Mouse (Mus musculus) heart, postnatal 25 days (tissue): ENCODE results near the gene Eml6. TPM values are rescaled to one million over a fixed set of nuclear protein-coding genes. Genes with fewer than 3 reads are reported as not detected.
"Not testable (repeated sequence)": the region's sequence is repeated elsewhere in the genome, so short reads cannot be mapped to it uniquely, and the experiment has no call there.

Experiments used
- DNase-seq: peaks from one replicate; pipeline ENCODE4 v3.0.0; 2022; ENCODE audit warnings: low spot score
- intact Hi-C: fragments of 180-260 bp; cut with DNase I; formaldehyde crosslinking; loops from one replicate; pipeline ENCODE4 v1.15.1; 2025
- total RNA-seq, 2 experiments: library from RNA; stranded (reverse); gene quantifications; 2 replicates each; pipeline ENCODE4 v1.2.3; 2021

Gene Eml6
- total RNA-seq, 2 experiments from 2014 or later: 1.8 to 2.5 TPM

DNA sequence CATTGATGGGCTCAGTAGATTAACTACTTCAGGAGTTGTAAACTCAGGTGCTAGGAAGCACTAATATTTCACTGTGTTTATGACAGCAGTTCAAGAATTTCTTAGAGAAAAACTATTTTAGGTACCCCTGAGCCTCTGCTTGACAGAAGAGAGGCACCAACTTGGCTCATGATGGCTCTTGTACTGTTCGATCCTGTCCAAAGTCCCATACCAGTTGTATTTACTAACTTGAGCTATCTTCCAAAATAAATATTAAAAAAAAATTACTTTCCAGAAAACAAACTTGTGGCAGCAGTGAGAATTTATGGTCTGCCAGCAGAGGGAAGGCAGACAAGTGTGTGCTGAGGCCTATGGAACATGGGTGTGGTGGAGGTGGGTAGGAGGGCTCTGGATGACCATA is 263.1 kb downstream of the Eml6 start:
- DNase-seq: no peak
- intact Hi-C loops: no loop called here

GRCm38 (mm10) chr11:29761387-29761786 is 264.4 kb downstream of the Eml6 start:
- intact Hi-C loops: no loop called here
- DNase-seq: no peak

GRCm38 (mm10) chr11:29758617-29759016 is 267.2 kb downstream of the Eml6 start:
- intact Hi-C loops: no loop called here
- DNase-seq: no peak

GRCm38 (mm10) chr11:29756007-29756406 is 269.8 kb downstream of the Eml6 start:
- DNase-seq, intact Hi-C loops: not testable (repeated sequence)

DNA sequence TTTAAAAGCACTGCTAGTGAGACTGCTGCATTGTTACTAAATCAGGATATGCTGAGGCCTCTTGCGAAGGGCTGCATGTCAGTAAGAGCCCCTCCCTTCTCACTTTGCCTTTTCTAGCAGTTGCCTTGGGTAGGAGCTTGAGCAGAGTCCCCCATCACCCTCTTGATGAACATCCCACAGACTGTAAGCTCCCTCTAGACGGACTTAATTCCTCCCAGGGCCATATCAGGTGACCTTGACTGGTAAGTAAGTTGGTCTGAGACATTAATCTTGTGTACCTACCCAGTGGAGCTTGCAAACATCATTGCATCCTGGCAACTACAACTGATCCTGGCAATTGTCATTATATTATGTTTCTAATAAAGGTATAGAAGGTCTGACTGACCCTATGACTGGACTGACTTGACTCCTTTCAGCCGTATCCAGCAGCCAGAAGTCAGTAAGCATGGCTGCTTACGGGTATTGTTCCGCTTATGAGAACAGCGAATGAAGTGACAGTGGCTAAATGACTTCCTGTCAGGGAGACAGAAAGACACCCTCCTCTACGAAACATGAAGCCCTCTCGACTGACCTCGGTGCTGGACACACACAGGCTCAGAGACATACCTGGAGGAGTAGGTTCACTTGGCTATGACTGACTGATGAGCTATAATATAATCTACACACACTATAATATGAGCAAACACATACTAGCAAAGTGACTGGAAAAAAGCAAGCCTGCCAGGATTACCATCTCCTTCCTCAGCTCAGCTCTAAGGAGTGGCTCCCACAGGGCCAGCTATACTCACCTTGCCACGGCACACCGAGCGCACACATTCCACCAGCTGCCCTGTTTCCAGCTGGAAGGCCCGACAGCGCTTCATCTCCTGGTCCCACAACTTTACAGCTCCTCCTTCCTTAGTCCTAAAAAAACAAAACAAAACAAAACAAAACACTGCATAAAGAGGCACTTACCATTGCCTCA is 273.9 kb downstream of the Eml6 start:
- DNase-seq: no peak
- intact Hi-C loops: no loop called here

- DNase-seq: no peak
- intact Hi-C loops: no loop called here
Observed at GRCm38 (mm10) chr11:29751013-29751412, 274.8 kb downstream of the Eml6 start.

- DNase-seq: no peak
- intact Hi-C loops: no loop called here
Observed at GRCm38 (mm10) chr11:29749468-29749829, 276.4 kb downstream of the Eml6 start.

GRCm38 (mm10) chr11:29748750-29749467 is 276.9 kb downstream of the Eml6 start:
- intact Hi-C loops: no loop called here
- no peak for DNase-seq

- intact Hi-C loops: no loop called here
- DNase-seq: no peak
Observed at GRCm38 (mm10) chr11:29747881-29748280, 278.0 kb downstream of the Eml6 start.

DNA sequence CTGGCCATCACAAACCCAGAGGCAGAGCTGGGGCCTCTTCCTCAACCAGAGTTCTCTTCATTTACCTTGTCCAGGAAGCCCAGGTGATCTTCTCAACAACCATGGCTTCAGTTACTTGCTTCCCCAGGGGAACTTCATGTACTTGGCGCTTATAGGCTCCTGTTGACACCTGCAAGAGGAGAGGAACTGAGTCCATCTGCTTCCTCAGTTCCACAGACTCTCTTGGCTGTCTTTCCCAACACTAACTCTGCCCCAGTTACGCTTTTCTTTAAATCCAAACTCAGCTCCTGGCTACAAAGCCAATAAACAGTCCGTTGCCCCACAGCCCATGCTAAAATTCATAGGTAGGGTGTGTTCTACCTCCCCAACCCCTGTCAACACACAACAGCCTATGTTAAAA is 278.5 kb downstream of the Eml6 start:
- intact Hi-C loops: no loop called here
- DNase-seq: no peak

DNA sequence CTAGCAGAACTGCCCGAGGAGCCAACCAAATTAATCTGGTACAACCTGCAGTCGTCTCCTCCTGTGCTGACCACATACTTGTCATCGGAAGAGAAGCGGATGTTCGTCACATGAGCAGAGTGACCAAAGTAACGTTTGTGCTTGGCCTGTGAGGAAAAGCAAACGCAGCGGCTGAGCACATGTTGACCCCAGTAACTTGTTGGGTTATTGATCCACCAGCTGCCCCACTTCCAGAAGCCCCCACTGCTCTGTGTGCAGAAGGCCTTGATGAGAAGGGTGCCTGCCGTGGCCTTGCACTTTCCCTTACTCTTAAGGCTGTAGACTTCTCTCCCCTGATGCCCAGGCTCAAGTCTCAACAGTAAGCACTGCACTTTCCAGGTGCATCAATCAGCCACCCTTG is 279.6 kb downstream of the Eml6 start:
- intact Hi-C loops: no loop called here
- no peak for DNase-seq

- DNase-seq: no peak
- intact Hi-C loops: no loop called here
Observed at GRCm38 (mm10) chr11:29745513-29745912, 280.3 kb downstream of the Eml6 start.

GRCm38 (mm10) chr11:29744760-29745430 is 280.9 kb downstream of the Eml6 start:
- DNase-seq: no peak
- intact Hi-C loops: no loop called here

GRCm38 (mm10) chr11:29739752-29740151 is 286.1 kb downstream of the Eml6 start:
- intact Hi-C loops: no loop called here
- no peak for DNase-seq

GRCm38 (mm10) chr11:29727901-29728300 is 297.9 kb downstream of the Eml6 start:
- intact Hi-C loops: no loop called here
- DNase-seq: no peak

DNA sequence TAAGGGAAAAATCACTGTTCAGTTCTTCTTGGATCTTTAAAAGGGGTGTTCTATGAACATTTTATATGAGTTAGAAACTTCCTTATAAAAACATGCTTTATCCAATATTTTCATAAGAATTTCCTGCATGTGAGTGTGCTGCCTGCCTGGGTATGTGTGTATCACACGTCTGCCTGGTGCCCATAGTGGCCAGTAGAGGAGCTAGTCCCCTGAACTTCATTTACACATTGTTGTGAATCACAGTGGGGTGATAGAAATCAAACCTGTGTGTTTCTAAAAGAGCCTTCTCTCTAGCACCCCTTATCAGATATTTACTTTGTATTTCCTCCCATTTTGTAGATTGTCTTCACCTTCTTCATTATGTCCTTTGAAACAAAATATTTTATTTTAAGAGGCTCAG is 300.2 kb downstream of the Eml6 start:
- intact Hi-C loops: no loop called here

DNA sequence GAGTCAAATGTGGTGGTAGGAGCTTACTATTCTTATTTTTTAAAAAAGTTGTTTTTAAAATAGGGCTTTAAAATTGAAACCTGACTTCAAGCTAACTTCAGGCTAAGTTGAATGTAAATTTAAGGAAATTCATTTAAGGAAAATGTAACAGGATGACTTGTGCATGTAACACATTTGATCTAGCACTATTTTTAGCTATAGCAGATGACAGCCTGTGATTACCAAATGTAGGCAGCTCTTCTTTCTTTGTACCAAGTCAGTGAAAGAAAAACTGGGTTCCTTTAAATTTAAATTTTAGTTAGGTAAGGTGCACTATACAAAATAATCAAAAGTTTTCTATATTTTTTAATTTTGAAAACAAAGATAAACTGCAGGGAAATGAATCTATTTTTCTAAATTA is 300.7 kb downstream of the Eml6 start:
- DNase-seq: no peak
- intact Hi-C loops: no loop called here

More for the DNA sequence above, 300.2 kb downstream of the Eml6 start:
- DNase-seq: no peak

GRCm38 (mm10) chr11:29724213-29724612 is 301.6 kb downstream of the Eml6 start:
- intact Hi-C loops: no loop called here
- no peak for DNase-seq

- intact Hi-C loops: no loop called here
Observed at GRCm38 (mm10) chr11:29719597-29719996, 306.2 kb downstream of the Eml6 start.

DNA sequence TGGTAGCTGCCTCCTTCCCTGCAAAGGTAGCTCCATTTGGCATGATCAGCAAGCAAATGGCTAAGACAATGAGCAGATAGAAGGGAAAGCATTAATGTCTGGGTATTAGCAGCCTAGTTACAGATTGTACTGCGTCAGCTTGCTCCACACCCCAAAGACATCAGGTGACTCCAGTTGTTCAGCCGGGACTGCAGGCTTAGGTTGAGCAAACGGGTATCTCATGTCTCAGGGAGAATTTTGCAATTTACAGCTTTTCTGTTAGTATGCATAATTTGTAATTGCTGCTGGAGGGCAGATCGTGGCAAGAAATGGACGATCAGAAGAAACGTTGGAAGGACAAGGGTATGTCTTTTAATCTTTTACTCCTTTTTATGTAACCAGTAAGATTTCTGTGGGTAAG is 307.3 kb downstream of the Eml6 start:
- no peak for DNase-seq
- intact Hi-C loops: no loop called here

More at GRCm38 (mm10) chr11:29719597-29719996, 306.2 kb downstream of the Eml6 start:
- no peak for DNase-seq

DNA sequence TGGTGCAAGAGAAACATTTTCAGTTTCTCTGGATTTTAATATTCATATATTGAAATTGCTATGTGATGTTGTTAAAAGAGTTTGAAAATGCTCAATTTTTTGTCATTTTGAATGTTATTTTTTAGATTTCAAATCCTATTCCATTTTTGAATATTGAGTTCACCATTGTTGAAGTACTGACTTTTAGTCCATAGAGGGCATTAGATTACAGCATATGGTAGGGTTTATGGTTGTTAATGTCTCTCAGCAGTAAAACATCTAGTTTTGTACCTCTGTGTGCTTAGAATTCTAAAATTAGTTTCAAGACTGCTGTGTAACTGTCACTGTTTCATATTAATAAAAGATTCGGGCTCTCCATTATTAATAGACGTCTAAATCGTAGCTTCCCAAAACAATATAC is 310.3 kb downstream of the Eml6 start:
- DNase-seq: no peak
- intact Hi-C loops: no loop called here
